Mouse (Mus musculus) midbrain, postnatal 0 days (tissue): Measurements from ENCODE around the gene Tpst1. TPM values are rescaled to one million over a fixed set of nuclear protein-coding genes. Genes with fewer than 3 reads are reported as not detected.

Source experiments
- ATAC-seq: fragments of 200-750 bp; cut with Nextera tagmentation; 2 replicates; pipeline ENCODE4 v1.8.0; 2017; ENCODE audit warnings: moderate number of reproducible peaks, mild to moderate bottlenecking, moderate TSS enrichment, moderate library complexity; ENCODE audit not compliant: low FRiP score
- DNase-seq: peaks from one replicate; pipeline ENCODE4 v3.0.0-alpha.2; 2015; ENCODE audit warnings: low spot score
- H3K27ac ChIP-seq: fragments of 300-500 bp; sonication (generic); 2 replicates; pipeline ENCODE4 v1.5.1; 2014; ENCODE audit warnings: low read depth, mild to moderate bottlenecking, low read length, mixed read lengths
- H3K27me3 ChIP-seq: fragments of 300-500 bp; sonication (generic); 2 replicates; pipeline ENCODE4 v1.6.1; 2014; ENCODE audit warnings: low read length, control low read depth, mixed read lengths; ENCODE audit not compliant: insufficient read depth
- H3K36me3 ChIP-seq: fragments of 300-500 bp; sonication (generic); 2 replicates; pipeline ENCODE4 v1.6.1; 2014; ENCODE audit warnings: low read length, control low read depth, mixed read lengths; ENCODE audit not compliant: insufficient read depth
- H3K4me1 ChIP-seq: fragments of 300-500 bp; sonication (generic); 2 replicates; pipeline ENCODE4 v1.6.1; 2014; ENCODE audit warnings: mild to moderate bottlenecking, control low read depth, antibody characterized with exemption, low read length, mixed read lengths; ENCODE audit not compliant: insufficient read depth
- H3K4me2 ChIP-seq: fragments of 300-500 bp; sonication (generic); 2 replicates; pipeline ENCODE4 v1.6.1; 2014; ENCODE audit warnings: low read depth, mild to moderate bottlenecking, low read length, mixed read lengths; ENCODE audit not compliant: poor library complexity, severe bottlenecking
- H3K4me3 ChIP-seq: fragments of 300-500 bp; sonication (generic); 2 replicates; pipeline ENCODE4 v1.5.1; 2014; ENCODE audit warnings: low read depth, mild to moderate bottlenecking, low read length, moderate library complexity
- H3K9ac ChIP-seq: fragments of 300-500 bp; sonication (generic); replicated peaks from 2 replicates; pipeline ENCODE4 v1.6.1; 2014; ENCODE audit warnings: mild to moderate bottlenecking, low read length, moderate library complexity, mixed read lengths; ENCODE audit not compliant: poor library complexity, severe bottlenecking
- H3K9me3 ChIP-seq: fragments of 300-500 bp; sonication (generic); 2 replicates; pipeline ENCODE4 v1.6.1; 2016; ENCODE audit warnings: low read length, control low read depth
- CTCF ChIP-seq: IDR thresholded peaks from 2 replicates; pipeline ENCODE4 v1.5.1; 2016; ENCODE audit warnings: antibody characterized with exemption, mild to moderate bottlenecking
- WGBS: fragments of 180-500 bp; shearing (Covaris S2); extraction: QIAGEN DNeasy Blood & Tissue Kit; methylation state at CpG from one replicate; pipeline ENCODE4 v1.1.7; 2014; 5-methylcytosine and 5-hydroxymethylcytosine counted together
- polyA plus RNA-seq: library from polyadenylated mRNA; unstranded; fragments of >200 nt; fragmentation: Nextera tagmentation; extraction: Ambion mirVana; gene quantifications from 2 replicates; pipeline ENCODE4 v1.2.1, GENCODE M21; 2015
- total RNA-seq: library from RNA; depleted of rRNA; stranded (reverse); fragments of >200 nt; gene quantifications from 2 replicates; pipeline ENCODE4 v1.2.3, GENCODE M21; 2014

Tpst1 gene
- total and polyA plus RNA-seq, 2 experiments from 2014 or later: 46.5 to 50.0 TPM

- Histone ChIP-seq H3K4me3 (no peak overlapping the region), H3K4me1 (no peaks in the 10 kb centered on the region), H3K4me2 (no peak overlapping the region), H3K27me3 (no peaks in the 10 kb centered on the region), H3K27ac (no peak overlapping the region), H3K36me3 (no peaks in the 10 kb centered on the region), H3K9me3 (no peaks in the 10 kb centered on the region), H3K9ac (no peak overlapping the region)
- DNase-seq: peak; percentile 62
- 5% methylated on average over 7 of the region's 7 CpGs for WGBS
- ATAC-seq: no peak
- peak; percentile 78 for TF ChIP-seq CTCF
These were observed 90.5 kb downstream of the Tpst1 start for GRCm38 (mm10) chr5:130163670-130164069.

GRCm38 (mm10) chr5:130165213-130165612, 92.1 kb downstream of the Tpst1 start:
- 70% methylated on average over 4 of the region's 4 CpGs for WGBS
- H3K27me3 ChIP-seq: no peaks in the 10 kb centered on the region

GRCm38 (mm10) chr5:130169109-130169508, 96.0 kb downstream of the Tpst1 start:
- Histone ChIP-seq H3K27ac (no peak overlapping the region), H3K9ac (no peak overlapping the region), H3K4me2 (no peak overlapping the region), H3K27me3 (no peaks in the 10 kb centered on the region), H3K4me3 (no peak overlapping the region), H3K9me3 (no peaks in the 10 kb centered on the region), H3K36me3 (no peaks in the 10 kb centered on the region), H3K4me1 (peaks cover 14% of the 10 kb centered on the region)
- WGBS: 63% methylated on average over 6 of the region's 6 CpGs
- DNase-seq: no peak
- no peak for TF ChIP-seq CTCF
- no peak for ATAC-seq

More at GRCm38 (mm10) chr5:130165213-130165612, 92.1 kb downstream of the Tpst1 start:
- H3K36me3 ChIP-seq: no peaks in the 10 kb centered on the region
- no peaks in the 10 kb centered on the region for H3K9me3 ChIP-seq
- no peak overlapping the region for H3K4me2 ChIP-seq
- DNase-seq (no peak), ATAC-seq (no peak)
- H3K9ac ChIP-seq: no peak overlapping the region
- H3K27ac ChIP-seq: no peak overlapping the region
- H3K4me1 ChIP-seq: no peaks in the 10 kb centered on the region
- TF ChIP-seq CTCF: no peak
- no peak overlapping the region for H3K4me3 ChIP-seq

DNA sequence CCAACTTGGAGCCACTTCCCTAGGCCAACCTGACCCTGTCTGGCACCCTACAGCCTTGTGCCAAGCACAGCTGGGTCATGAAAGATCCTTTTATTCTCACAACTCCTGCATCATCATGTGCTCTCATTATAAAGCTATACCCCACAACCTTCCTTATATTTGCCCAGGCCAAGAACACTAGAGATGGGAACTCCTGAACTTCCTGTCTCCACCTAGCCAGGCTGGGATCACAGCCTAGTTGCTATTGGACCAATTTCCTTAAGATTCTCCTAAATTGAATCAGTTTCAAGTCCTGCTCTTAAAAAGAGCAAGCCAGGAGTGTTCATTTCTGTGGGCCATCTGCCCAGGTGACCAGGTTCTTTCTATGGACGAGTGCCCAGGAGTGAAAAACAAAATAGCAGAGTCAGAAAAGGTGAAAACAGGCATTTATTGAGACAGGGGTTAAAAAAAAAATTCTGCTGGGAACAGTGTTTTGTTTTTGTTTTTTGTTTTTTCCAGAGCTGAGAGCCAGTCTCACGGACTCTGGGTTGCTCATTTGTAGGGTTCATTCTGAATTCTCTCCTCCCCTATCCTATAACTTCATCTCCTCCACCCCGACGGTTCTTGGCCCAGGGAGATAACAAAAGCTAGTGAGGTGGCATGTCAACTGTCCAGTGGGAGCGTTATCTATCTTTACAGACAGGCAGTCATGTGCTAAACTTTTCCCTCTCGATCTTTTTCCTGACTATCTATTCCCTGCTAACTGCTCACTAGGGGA, 97.7 kb downstream of the Tpst1 start:
- no peaks in the 10 kb centered on the region for H3K9me3 ChIP-seq
- peaks cover 14% of the 10 kb centered on the region for H3K4me1 ChIP-seq
- no peak for TF ChIP-seq CTCF
- peak overlapping the region; percentile 87 for H3K27ac ChIP-seq
- H3K9ac ChIP-seq: peak overlapping the region; percentile 89
- WGBS: 12% methylated on average over 6 of the region's 6 CpGs
- no peaks in the 10 kb centered on the region for H3K36me3 ChIP-seq
- H3K27me3 ChIP-seq: no peaks in the 10 kb centered on the region
- peak overlapping the region; percentile 94 for H3K4me3 ChIP-seq
- ATAC-seq (0 out of 2 replicates have a peak, but pooled peaks have one; percentile 17), DNase-seq (no peak)
- H3K4me2 ChIP-seq: peak overlapping the region; percentile 76

GRCm38 (mm10) chr5:130171423-130171954, 98.4 kb downstream of the Tpst1 start, which contains the start of gene Rabgef1:
TSS of gene Rabgef1 (plus strand) at chr5:130171798.
- 0% methylated on average over 41 of the region's 62 CpGs for WGBS
- Histone ChIP-seq H3K27ac (peak within 1 kb of the TSS; percentile 87), H3K4me1 (peaks cover 14% of the 10 kb centered on the region), H3K4me2 (peak within 1 kb of the TSS; percentile 76), H3K9ac (peak within 1 kb of the TSS; percentile 89), H3K4me3 (peak within 1 kb of the TSS; percentile 94), H3K27me3 (no peaks in the 10 kb centered on the region), H3K9me3 (no peaks in the 10 kb centered on the region), H3K36me3 (no peaks in the 10 kb centered on the region)
- TF ChIP-seq CTCF: no peak
- ATAC-seq (peak; percentile 94), DNase-seq (peak; percentile 92)

- Histone ChIP-seq H3K36me3 (no peaks in the 10 kb centered on the region), H3K4me2 (peak overlapping the region; percentile 76), H3K27ac (peak overlapping the region; percentile 87), H3K4me1 (peaks cover 14% of the 10 kb centered on the region), H3K27me3 (no peaks in the 10 kb centered on the region), H3K4me3 (peak overlapping the region; percentile 94), H3K9me3 (no peaks in the 10 kb centered on the region), H3K9ac (peak overlapping the region; percentile 89)
- peak; percentile 38 for DNase-seq
- no peak for ATAC-seq
- no peak for TF ChIP-seq CTCF
- 2% methylated on average over 29 of the region's 46 CpGs for WGBS
These were observed 99.0 kb downstream of the Tpst1 start for GRCm38 (mm10) chr5:130171956-130172601.
